Mouse (Mus musculus) gastrocnemius, postnatal 25 days (tissue): ENCODE data around the gene Mgat1. TPM values are rescaled to one million over a fixed set of nuclear protein-coding genes. Genes with fewer than 3 reads are reported as not detected.
"Not testable (repeated sequence)": the region's sequence is repeated elsewhere in the genome, so short reads cannot be mapped to it uniquely, and the experiment has no call there.

ENCODE experiments used
- DNase-seq: peaks from one replicate; pipeline ENCODE4 v3.0.0; 2022
- long read RNA-seq, 2 experiments: library from polyadenylated mRNA; stranded (forward); transcript quantifications; one replicate each; pipeline ENCODE4 v2.0.0; 2021
- total RNA-seq, 2 experiments: library from RNA; stranded (reverse); gene quantifications; 1 replicate in 1 of 2; 2 replicates in 1 of 2; pipeline ENCODE4 v1.2.3; 2021

Gene Mgat1
- total RNA-seq = 10 to 100 TPM; 33.7 to 33.9 TPM
- long read RNA-seq, experiment 1, transcript Mgat1-201 (3 exons, 2,976 nt) = major isoform, 7 of 22 reads
- long read RNA-seq, experiment 1, partial matches to known transcripts = 0 of 22 reads
- long read RNA-seq, experiment 1, other reads (novel, unspliced or antisense) = 10 of 22 reads
- long read RNA-seq, experiment 2, transcript Mgat1-202 (3 exons, 2,729 nt) = minor isoform, 9 of 49 reads
- long read RNA-seq, experiment 2, transcript Mgat1-201 (3 exons, 2,976 nt) = major isoform, 15 of 49 reads
- long read RNA-seq, experiment 2, partial matches to known transcripts = 3 of 49 reads
- long read RNA-seq, experiment 2, other reads (novel, unspliced or antisense) = 16 of 49 reads

DNA sequence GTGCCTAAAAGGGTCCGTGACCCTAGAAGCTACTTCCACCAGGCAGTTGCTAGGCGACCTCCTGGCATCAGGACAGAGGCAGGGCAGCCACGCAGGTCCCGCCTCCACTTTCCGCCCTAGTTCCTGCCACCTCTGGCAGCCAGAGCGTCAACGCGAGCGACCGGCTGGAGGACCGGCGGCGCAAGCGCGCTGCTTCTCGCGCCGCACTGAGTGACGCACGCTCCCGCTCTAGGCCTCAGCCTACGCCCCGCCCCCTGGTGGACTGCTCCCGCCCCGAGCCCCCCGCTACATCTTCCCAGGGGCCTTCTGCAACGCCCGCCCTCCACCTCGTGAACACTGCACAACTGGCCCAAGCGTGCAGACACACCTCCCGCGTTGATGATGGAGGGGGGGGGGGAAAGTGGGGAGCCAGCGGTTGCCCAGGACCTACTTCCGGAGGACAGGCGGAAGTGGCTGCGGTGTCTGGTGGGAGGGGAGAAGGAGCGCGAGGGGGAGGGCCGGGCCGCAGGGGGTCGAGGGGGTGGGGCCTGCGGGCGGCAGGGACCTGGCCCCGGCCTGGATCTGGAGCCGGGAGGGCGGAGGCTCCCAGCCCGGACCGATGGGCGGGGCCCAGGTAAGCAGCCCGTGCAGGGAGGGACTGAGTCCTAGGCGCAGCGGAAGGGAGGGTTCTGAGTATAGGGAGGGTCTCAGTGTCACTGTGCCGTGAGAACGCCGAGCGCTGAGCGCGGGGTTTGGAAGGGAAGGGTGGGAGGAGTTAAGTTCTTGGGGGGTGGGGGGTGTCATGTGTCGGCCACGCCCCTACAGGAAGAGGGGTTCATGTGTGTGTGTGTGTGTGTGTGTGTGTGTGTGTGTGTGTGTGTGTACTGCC lies at the start of gene Mgat1:
Gene Mgat1, plus strand, starts transcription at position 465 of the 868 bp plus-strand sequence.
- DNase-seq = peak; percentile 97

DNA sequence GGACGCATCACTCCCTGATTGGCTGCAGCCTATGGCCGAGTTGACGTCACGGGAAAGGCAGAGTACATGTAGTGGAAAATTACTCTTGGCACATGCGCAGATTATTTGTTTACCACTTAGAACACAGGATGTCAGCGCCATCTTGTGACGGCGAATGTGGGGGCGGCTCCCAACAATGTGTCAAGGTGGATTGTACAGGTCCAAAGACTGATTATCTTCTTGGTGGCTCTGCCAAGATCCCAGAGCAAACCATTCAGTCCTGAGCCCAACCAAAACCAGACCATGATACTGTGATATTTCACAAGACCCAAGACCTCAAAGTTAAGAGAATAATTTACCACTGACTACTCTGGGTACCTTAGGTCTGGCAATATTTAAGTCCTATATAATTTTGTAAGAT lies 49.2 kb upstream of the Mgat1 start:
- DNase-seq = not testable (repeated sequence)

DNA sequence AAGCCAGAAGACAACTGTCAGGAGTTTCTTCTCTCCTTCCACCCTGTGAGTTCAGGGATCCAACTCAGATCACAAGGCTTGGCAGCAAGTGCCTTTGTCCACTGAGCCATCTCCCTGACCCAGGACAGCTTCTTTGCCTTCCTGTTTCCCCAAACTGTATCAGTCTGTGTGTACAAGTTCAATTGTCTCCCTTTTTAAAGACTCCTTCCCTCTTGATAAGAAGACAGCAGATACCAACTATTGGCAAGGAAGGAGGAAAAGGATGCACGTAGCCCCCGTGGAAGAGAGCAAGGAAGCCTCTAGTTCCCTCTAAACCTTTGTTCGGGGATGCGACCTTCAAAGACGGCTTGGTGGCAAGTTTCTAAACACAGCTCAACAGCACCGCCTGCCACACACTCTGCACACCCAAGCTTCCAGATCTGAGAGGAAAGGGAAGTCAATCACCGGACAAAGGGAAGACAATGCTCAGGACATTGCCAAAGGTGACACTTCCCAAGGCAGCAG lies 48.1 kb upstream of the Mgat1 start:
- DNase-seq = no peak

DNA sequence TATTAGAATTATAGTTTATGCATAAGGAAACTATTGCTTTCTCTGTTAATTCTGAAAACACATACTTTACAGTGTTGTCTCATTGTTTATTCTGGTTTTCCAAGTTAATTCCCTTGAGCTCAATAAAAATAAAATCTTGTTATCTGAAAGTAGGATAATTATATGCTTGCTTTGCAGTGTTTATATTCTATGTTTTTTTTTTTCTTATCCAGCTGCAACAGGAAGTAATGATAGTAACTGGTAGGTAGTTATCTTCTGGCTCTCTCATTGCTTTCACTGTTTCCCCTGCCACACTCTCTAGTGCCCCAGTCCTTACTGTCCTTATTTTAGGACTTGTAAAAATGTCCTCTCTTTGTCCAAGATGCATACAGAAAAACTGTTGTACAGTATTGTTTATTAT lies 43.3 kb upstream of the Mgat1 start:
- DNase-seq = no peak

DNA sequence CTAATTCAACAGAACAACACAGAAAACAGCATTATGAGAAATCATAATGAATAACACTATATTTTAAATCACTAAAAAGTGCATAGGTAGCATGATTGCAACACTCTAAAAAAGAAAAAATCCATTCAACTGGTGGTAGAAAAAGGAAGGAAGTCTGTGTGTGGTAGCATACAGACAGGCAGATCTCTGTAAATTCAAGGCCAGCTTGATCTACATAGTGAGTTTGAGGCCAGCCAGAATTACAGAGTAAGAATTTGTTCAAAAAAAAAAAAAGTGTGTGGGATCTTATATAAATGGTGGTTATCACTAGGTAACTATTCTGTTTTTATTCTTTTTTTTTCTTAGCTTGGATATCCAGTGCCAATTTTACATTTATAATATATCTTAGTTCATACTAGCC lies 42.8 kb upstream of the Mgat1 start:
- DNase-seq = no peak

DNA sequence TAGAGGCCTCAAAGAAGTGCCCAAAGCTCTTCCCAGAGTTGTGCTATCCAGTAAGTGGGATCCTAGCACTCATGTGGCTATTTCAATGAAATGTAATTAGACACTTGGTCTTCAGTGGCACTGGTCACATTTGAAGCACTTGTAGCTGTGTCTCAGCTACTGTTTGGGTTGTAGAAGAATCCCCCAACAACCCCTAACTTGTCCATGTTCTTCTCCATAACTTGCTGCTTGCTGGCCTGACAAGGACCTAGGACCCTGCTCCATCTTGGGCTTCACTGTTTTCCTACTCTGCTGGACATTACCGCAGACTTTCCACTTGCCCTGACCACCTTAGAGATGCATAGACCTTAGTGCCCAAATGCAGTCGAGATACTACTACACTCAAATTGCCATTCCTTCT lies 41.9 kb upstream of the Mgat1 start:
- DNase-seq = no peak

DNA sequence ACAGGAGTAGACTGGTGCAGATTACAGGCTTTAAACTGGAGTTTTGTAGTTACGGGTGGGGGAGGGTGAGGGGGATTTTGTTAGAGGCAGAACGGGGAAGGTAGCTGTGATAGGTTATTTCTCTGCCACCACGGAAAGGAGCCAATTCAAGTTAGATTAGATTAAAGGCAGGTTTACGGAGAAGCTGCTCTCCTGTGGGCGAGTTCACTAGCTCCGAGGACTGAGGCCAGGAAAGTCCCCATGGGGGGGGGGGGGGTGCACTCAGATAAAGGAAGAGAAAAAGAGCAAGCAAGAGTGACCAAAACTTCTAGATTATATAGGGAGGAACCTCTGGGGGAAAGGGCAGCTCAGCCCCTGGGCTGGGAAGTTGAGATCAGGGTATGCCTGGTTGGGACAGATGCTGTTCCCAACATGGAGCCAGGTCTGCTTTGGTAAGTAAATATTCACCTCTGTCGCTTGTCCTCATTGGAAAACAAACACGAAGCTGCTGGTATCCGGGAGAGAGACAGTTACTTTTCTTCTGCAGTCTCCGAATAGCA lies 41.4 kb upstream of the Mgat1 start:
- no peak for DNase-seq

DNA sequence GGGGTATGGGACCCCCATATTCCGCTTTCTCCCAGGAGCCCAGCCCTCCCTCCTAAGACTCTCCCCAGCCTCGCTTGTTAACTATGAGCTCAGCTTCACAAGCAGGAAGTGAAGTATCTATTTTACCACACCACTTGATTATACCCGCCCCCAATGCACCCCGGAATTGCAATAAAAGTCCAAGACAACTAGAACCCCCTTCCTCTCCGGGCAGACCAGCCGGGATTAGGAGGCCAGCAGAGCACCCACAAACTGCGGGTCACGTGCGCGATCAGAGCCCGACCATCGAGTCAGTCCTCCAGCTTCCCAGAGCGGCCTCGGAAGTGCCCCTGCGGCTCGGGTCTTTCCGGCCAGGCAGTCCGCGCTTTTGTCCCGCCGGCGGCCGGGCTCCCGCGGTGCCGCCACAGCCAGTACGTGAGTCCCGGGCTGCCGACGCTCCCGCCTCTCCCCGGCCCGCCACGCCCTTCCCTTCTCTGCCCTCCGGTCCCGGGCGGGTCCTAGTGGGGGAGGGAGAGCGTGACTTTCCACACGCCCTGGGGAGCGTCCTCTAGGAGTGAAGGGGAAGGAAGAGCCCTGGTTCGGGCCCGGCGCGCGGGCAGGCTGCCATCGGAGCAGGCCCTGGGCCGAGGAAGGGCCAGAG lies 40.7 kb upstream of the Mgat1 start, which contains the start of gene Zfp62:
Gene Zfp62, plus strand, starts transcription at position 164 of the 640 bp plus-strand sequence.
- peak; percentile 92 for DNase-seq

DNA sequence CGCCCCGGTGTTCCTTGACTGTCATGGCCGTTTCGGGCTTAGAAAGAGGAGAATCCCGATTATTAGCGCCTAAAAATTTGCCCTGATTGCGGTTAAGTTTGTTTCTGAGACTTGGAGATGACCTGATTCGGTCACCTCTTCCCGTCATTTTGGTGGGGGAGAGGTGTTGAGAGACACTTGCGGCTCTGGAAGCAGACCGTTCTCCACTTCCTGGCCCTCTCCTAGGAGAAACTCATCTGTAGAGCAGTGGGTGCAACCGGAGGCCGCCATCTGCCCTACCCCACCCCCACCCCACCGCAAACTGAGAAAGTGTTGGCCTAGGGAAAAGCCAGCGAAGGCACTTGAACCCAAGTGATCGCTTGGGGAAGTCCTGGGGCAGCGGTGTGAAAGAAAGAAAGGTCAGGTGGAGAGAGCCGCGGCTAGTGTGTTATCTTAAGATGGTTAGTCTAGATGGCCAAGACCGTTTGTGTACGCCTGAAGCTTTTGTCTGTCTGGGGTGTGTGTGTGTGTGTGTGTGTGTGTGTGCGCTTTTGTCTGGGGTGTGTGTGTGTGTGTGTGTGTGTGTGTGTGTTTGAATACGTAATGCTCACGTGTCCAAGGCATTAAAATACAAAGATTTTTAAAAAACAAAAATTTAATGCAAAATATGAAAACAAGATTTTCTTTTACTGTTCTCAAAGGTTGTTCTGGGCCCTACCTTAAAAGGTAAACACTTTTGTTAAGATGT lies 40.1 kb upstream of the Mgat1 start:
- DNase-seq = no peak

DNA sequence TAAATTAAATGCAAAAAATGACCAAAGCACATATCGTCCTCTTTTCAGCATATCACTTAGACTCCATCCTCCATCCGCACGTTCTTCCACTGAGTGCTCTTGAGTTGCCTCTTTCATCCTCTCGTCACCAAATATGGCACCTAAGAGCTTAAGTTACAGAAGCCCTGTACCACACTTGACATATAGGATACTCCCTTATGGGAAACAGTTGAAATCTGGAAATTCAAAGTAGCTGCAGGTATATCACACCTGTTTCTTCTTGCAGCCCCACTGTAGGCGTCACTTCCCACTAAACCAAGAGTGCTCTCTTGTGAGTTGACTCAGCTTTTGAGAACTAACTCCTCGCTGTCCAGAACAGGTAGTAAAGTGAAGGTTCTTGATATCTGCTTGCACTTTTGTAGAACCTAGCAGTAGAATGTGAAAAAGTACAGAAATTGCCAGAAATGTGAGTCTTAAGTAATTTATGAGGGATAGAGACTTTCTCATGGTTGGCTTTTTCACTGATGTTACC lies 38.9 kb upstream of the Mgat1 start:
- no peak for DNase-seq

DNA sequence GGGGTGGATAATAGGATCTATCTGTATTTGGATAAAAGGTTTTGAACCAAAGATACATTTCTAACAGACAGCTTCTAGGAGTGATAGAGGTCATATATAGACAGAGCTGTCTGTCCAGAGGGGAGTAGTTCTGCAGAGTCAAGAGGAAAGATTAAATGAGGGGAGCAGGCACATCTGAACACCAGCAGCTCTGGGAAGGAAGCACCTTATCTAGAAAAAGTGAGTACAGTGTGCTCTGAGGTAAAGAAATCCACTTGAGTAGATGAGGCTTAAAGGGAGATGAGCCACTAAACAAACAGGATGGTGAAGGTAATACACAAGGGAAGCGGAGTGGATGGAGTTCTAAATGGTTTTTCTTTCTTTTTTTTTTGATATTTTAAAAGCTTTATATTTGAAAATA lies 36.5 kb upstream of the Mgat1 start:
- no peak for DNase-seq

DNA sequence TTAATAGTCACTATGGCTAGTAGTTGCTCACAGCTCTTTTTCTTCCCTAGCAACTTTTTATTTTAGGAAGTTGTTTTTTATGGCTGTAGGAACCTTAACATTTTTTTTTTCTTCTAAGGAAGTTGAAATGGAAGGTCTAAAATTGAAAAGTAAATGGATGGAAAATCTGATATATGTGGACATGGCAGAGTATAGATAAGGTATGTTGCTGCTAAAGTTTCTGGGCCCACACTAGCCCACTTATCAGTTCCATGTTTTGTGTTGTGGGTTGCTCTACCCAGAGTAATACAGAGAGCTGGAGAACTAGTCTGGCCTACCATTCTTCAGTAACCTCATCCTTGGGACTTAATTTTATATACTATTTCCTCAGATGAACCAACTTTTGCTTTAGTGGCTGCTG lies 31.4 kb upstream of the Mgat1 start:
- DNase-seq = no peak

DNA sequence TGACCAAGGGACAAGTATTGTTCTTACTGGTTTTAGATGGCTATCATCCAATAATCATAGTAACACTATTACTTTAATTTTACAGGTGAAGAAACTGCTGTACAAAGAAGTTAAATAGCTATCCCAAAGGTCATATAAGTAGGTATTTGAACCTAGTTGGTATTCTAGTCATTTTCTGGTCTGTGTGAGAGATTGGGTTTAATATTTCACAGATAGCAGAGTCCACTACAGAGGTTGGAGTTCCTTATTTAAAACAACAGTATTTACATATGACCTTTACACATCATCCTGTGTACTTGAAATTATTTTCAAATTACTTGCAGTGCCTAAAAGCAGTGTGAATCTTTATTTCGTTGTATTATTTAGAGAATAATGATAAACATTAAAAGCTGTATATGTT lies 30.5 kb upstream of the Mgat1 start:
- no peak for DNase-seq

DNA sequence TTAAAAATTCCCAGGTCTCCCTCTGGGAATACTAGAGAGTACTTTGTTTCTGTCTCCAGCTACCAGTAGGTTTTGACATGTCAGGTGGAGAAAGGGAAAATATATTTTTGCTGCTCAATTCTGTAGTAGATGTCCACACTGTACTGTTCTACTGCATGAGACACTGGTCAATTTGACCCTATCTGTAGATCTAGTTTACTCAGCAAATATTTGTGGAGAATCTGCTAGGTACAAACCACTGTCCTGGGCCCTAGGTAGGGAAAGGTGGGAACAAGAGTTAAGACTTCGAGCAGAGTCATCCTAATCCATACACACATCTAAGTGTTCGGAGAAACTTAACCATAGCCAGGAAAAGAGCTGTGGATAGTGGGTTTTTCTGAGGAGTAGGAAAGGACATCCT lies 24.7 kb upstream of the Mgat1 start:
- DNase-seq = no peak

DNA sequence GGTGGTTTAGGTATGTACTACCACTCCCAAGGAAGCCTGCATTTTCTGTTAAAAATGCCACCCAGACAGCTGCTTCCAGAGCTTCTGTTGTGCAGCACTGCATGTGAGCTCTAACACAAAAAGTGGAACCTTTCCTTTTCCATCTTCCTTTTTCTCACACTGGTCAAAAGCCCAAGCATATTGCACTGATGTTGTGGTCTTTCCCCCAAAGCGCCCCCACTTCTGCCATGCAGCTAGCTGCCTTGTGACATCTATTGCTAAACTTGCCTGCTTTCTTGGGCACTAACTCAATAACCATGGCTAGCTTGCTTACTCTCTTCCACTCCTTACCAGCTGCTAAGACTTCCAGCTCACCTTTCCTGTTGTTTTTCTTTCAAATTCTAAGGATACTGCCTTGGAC lies 19.5 kb upstream of the Mgat1 start:
- DNase-seq = no peak

DNA sequence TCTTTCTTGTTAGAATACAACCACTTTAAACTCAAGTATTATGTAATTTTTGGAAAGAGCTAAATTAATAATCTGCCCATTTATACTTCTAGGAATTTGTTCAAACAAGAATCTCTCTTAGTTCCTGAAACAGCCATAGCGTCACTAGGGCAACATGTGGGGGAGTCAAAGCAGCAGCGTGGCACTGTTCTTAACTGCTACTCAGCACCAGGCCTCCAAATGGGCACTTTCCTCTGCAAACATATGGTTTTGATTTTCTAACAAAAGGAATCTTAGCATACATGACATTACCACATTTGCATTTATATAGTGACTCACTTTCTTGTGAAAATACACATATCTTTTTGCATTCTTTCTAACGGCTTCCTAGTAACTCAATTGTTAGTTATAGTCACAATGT lies 11.2 kb upstream of the Mgat1 start:
- DNase-seq = no peak

DNA sequence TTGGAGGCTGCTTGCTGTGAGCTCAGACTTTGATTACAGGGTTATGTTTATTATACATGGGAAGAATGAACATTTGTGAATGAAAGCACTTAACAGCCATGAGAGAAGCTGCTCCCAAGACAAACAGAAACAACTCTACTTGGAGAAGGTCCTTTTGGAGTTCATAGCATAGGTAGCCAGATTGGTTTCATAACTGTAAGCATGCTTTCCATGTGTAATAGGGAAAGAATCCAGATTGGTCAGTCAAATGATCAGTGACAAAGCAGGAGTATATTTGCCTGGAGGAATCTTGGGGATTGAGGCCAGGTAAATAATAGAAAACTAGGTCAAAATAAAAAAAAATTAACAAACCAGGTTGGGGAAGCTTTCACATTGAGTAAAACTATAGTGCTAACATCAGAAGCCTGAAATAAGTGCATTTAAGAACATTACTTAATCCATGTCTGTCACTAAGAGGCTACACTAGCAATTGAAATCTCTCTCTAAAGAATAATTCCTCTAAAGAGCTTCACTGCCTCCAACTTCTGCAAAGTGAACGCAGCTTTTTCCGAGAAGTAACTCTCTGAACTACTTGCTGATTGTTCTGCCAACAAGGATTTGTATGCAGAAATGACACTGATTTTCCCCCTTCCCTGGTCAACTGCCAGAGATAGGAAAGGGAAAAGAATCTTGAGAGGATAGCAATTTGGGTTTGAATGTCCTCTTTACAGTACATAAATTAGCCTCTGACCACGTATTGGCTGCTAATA lies 8.4 kb upstream of the Mgat1 start:
- no peak for DNase-seq

DNA sequence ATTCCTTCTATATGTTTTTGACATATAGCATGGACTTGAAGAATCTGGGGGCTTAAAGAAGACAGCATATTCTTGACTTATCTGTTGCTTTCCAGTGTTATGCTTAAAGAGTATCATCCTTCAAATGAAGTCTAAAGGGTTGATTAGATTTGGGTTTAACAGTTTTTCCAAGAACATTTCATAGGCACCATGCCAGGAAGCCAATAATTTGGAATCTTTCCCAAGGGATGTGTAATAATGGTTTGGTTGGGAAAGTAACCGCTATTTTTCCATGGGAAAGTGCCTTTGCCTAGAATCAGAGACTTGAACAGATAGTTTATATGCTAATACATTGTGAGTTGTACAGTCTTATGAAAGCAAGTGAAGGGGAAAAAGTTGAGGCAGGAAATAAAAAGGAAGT lies 7.1 kb upstream of the Mgat1 start:
- no peak for DNase-seq

DNA sequence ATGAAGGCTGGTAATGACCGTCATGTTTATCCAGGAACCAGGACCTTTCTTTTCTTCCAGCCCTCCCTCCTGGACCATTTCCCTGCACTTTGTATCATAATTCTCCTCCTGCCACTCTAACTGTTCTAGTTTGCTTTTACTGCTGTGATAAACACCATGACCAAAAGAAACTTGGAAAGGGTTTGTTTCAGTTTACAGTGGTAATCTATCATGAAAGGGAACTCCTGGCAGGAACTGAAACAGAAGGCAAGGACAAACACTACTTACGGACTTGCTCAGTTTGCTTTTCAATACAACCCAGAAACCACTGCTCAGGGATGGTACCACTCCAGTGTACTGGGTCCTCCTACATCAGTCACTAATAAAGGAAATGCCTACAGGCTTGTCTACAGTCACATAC lies 6.5 kb upstream of the Mgat1 start:
- DNase-seq = no peak

DNA sequence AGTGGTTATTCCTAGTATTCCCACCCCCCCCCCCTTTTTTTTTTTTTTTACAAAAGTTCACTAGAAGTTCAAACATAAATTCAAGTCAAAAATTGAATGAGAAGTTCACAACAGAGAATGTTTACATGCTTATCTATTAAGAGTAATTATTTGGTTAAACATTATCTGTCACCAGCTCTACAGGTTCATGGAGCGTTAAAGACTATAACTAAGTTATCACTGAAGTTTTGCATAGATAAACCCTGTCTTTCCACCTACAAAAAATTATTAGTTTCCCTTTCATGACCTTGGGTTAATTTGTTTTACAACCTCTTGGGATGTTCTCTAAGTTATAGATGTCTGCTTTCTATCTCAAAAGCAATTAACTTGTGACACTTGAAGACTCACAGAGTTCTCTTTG lies 3.7 kb upstream of the Mgat1 start:
- DNase-seq = no peak

DNA sequence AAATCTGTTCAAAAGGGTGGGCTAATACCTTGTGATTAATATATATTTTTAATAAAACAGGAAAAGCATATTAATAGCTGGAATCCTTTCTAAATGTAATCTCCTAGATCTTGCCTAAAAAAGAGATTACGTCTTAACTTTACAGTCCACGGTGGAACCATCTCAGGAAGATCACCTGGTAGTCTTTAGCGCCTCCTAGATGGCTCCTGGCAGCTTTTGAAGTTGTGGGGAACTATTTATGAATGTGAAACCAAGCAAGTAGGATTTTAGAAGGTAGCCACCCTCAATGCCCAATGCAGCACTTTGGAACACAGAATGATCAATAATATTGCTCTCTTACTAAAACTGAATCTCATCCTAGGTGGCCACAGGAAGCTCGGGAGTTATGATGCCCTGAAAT lies 3.1 kb upstream of the Mgat1 start:
- no peak for DNase-seq
